10 mouse cellular contexts compared by ENCODE assay signal in the genomic region with DNA sequence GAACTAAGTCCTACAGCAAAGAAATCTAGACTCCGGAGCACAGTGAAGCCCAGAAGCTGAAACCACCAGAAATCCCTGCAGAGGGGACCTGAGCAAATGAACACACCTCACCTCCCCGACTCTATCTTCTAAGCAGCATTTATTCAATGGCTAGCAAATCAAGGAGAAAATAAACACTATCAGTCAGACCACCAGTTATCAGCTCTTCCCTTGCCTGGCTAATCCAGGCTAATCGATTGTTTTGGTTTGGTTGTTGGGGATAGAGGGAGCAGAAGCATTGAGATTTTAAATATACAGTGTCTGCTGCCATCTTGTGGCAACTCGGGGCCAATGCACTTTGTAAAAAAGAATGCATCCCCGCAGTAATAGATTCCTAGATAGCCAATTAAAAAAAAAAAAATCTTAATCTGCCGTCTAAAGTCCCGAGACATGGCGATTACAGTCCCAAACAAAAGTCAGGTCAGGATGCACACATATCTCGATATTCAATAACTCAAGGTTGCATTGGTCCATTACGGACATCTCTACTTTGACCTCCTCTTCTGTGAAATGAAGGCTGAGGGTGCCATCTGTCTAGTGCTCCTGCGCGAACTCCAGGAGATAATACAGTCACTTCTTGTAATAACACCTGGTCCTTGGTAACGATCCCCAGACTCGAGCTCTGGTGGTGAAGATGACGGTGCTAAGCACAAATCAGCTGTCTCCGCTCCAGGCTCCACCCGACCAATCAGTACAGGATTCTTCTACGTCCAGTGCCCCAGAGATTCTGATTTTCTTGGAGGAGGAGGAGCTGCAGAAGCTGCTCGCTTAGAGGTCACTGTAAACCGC. TPM values are rescaled to one million over a fixed set of nuclear protein-coding genes. Genes with fewer than 3 reads are reported as not detected.
DNase-seq lines count a peak whose midpoint lies in the region; ATAC-seq and TF ChIP-seq lines count a peak whose summit lies in the region.
"Had no signal": no experiment of that assay in that cellular context is flagged by ENCODE, and none has a peak within 500 bp of the region (broad histone marks: within the 10 kb centered on the region; RNA-seq: fewer than 3 reads in every experiment).

No protein-coding gene starts in this region.

- no peaks in the 10 kb centered on the region for H3K36me3 ChIP-seq in liver, adult 2 months (ENCODE audit: control insufficient read depth, insufficient read depth, low read length)
- no peaks in the 10 kb centered on the region for H3K36me3 ChIP-seq in liver, embryonic 11.5 days (ENCODE audit: control insufficient read depth, insufficient read depth, low read length)
- H3K36me3 ChIP-seq in hindbrain, embryonic 13.5 days, result no peaks in the 10 kb centered on the region
- no peaks in the 10 kb centered on the region for H3K36me3 ChIP-seq in neural tube, embryonic 13.5 days
- H3K36me3 ChIP-seq: lung, embryonic 15.5 days had no signal

- WGBS in liver, adult 2 months, result 41% methylated on average over 20 of the region's 20 CpGs
- 47% methylated on average over 20 of the region's 20 CpGs for WGBS in liver, embryonic 11.5 days
- 44% methylated on average over 20 of the region's 20 CpGs for WGBS in hindbrain, embryonic 13.5 days
- 44% methylated on average over 20 of the region's 20 CpGs for WGBS in neural tube, embryonic 13.5 days

- no peak for TF ChIP-seq POLR2A in liver, adult 2 months (IDR thresholded peaks at IDR 0.05; ENCODE audit: extremely low read depth, insufficient read depth, low read length)
- no peak for TF ChIP-seq POLR2A in cortical plate, adult 2 months (IDR thresholded peaks at IDR 0.05; ENCODE audit: extremely low read depth, insufficient read depth, low read length)

- no peak; the same call in 1 of the 2 replicates for ATAC-seq in liver, embryonic 11.5 days (replicated peaks; ENCODE audit: low FRiP score)
- peak; percentile 72 for ATAC-seq in hindbrain, embryonic 13.5 days (ENCODE audit: low FRiP score)
- peak; percentile 63; the same call in 1 of the 2 replicates for ATAC-seq in neural tube, embryonic 13.5 days (ENCODE audit: low read depth)

- TF ChIP-seq CTCF in liver, adult 2 months (IDR thresholded peaks at IDR 0.05; ENCODE audit: low read depth, low read length), result peak; percentile 31
- peak; percentile 65; the same call in 1 of the 2 replicates for TF ChIP-seq CTCF in cortical plate, adult 2 months (IDR thresholded peaks at IDR 0.05; ENCODE audit: extremely low read depth, insufficient read depth, low read length)

- H3K79me2 ChIP-seq in liver, adult 2 months (ENCODE audit: control insufficient read depth, insufficient read depth, low read length), result no peaks in the 10 kb centered on the region

- no peak overlapping the region for H3K9ac ChIP-seq in liver, adult 2 months (ENCODE audit: low read depth, low read length)
- H3K9ac ChIP-seq in liver, embryonic 11.5 days (ENCODE audit: low read depth, low read length), result no peak overlapping the region
- H3K9ac ChIP-seq in hindbrain, embryonic 13.5 days, result no peak overlapping the region
- H3K9ac ChIP-seq in neural tube, embryonic 13.5 days, result peak overlapping the region; percentile 23; the same call in 1 of the 2 replicates
- H3K9ac ChIP-seq: embryonic facial prominence, embryonic 13.5 days; lung, embryonic 15.5 days had no signal

- no peaks in the 10 kb centered on the region for H3K4me1 ChIP-seq in liver, adult 2 months (ENCODE audit: control insufficient read depth, insufficient read depth, low read length)
- no peaks in the 10 kb centered on the region for H3K4me1 ChIP-seq in liver, embryonic 11.5 days (replicated peaks; ENCODE audit: control insufficient read depth, insufficient read depth, low read length)
- H3K4me1 ChIP-seq in cortical plate, adult 2 months (ENCODE audit: control insufficient read depth, insufficient read depth, low read length), result no peaks in the 10 kb centered on the region; the same call in 1 of the 2 replicates
- no peaks in the 10 kb centered on the region for H3K4me1 ChIP-seq in hindbrain, embryonic 13.5 days (replicated peaks)
- H3K4me1 ChIP-seq in neural tube, embryonic 13.5 days (replicated peaks), result peaks cover 4% of the 10 kb centered on the region; the same call in 1 of the 2 replicates
- H3K4me1 ChIP-seq: lung, embryonic 15.5 days had no signal

- H3K4me3 ChIP-seq in liver, adult 2 months (ENCODE audit: insufficient read depth, low read depth, low read length), result no peak overlapping the region
- H3K4me3 ChIP-seq in liver, embryonic 11.5 days (ENCODE audit: low read depth, low read length), result no peak overlapping the region
- peak overlapping the region; percentile 20 for H3K4me3 ChIP-seq in cortical plate, adult 2 months (ENCODE audit: insufficient read depth, low read length)
- H3K4me3 ChIP-seq in hindbrain, embryonic 13.5 days, result peak overlapping the region; percentile 22
- peak overlapping the region; percentile 17 for H3K4me3 ChIP-seq in neural tube, embryonic 13.5 days
- H3K4me3 ChIP-seq: embryonic facial prominence, embryonic 13.5 days; lung, embryonic 15.5 days had no signal

- H3K27me3 ChIP-seq in liver, adult 2 months (ENCODE audit: control insufficient read depth, insufficient read depth, low read length), result no peaks in the 10 kb centered on the region
- H3K27me3 ChIP-seq in liver, embryonic 11.5 days (replicated peaks; ENCODE audit: control insufficient read depth, insufficient read depth, low read length), result no peaks in the 10 kb centered on the region
- no peaks in the 10 kb centered on the region for H3K27me3 ChIP-seq in hindbrain, embryonic 13.5 days
- no peaks in the 10 kb centered on the region for H3K27me3 ChIP-seq in neural tube, embryonic 13.5 days
- H3K27me3 ChIP-seq: embryonic facial prominence, embryonic 13.5 days; lung, embryonic 15.5 days had no signal

- DNase-seq in liver, adult 2 months (ENCODE audit: extremely low read depth, low read depth, low spot score), result peak; percentile 30
- no peak for DNase-seq in liver, embryonic 11.5 days (ENCODE audit: low spot score)
- DNase-seq in R1 (ENCODE audit: low read depth, low spot score), result peak; percentile 69
- DNase-seq in left cerebral cortex, postnatal 36 days (ENCODE audit: low spot score in 2 of 2), result peak; percentile 52 to 60
- no peak for DNase-seq in spleen, postnatal 36 days (ENCODE audit: low spot score in 2 of 2)

- no peak overlapping the region for H3K4me2 ChIP-seq in liver, embryonic 11.5 days
- H3K4me2 ChIP-seq in hindbrain, embryonic 13.5 days, result peak overlapping the region; percentile 40
- peak overlapping the region; percentile 43 for H3K4me2 ChIP-seq in neural tube, embryonic 13.5 days
- H3K4me2 ChIP-seq: embryonic facial prominence, embryonic 13.5 days; lung, embryonic 15.5 days had no signal

- no peaks in the 10 kb centered on the region for H3K9me3 ChIP-seq in liver, embryonic 11.5 days (ENCODE audit: control insufficient read depth, low read length)
- no peaks in the 10 kb centered on the region for H3K9me3 ChIP-seq in hindbrain, embryonic 13.5 days
- H3K9me3 ChIP-seq in neural tube, embryonic 13.5 days, result no peaks in the 10 kb centered on the region
- H3K9me3 ChIP-seq: embryonic facial prominence, embryonic 13.5 days; lung, embryonic 15.5 days had no signal

- intact Hi-C loops in left cerebral cortex, postnatal 36 days (cut with DNase I), result loop anchor here (5.0 kb wide), 2 partner anchors 107 to 1067 kb away; no protein-coding TSS in a partner anchor

- no peak overlapping the region for H3K27ac ChIP-seq in liver, adult 2 months (replicated peaks; ENCODE audit: insufficient read depth, low read depth, low read length)
- H3K27ac ChIP-seq in liver, embryonic 11.5 days (ENCODE audit: low read depth, low read length), result no peak overlapping the region
- H3K27ac ChIP-seq in cortical plate, adult 2 months (ENCODE audit: insufficient read depth, low read length), result no peak overlapping the region
- no peak overlapping the region for H3K27ac ChIP-seq in hindbrain, embryonic 13.5 days
- no peak overlapping the region for H3K27ac ChIP-seq in neural tube, embryonic 13.5 days (replicated peaks)
- H3K27ac ChIP-seq: embryonic facial prominence, embryonic 13.5 days; lung, embryonic 15.5 days had no signal

RNA-seq across cellular contexts. Expression of a gene that starts 27.1 kb away (rescaled TPM):
- not detected in 2 replicates for total RNA-seq in liver, adult 2 months (2014; rRNA removed)
- polyA plus RNA-seq in liver, adult 2 months (2012; rRNA removed), result not detected in 2 replicates
- not detected in 2 replicates for polyA plus RNA-seq in liver, embryonic 11.5 days (2014; fragmentation: Nextera tagmentation; extraction: Ambion mirVana)
- polyA plus RNA-seq in cortical plate, adult 2 months (2012; rRNA removed), result not detected in 2 replicates
- not detected in 2 replicates for polyA plus RNA-seq in hindbrain, embryonic 13.5 days (2015; fragmentation: Nextera tagmentation; extraction: Ambion mirVana)
- total RNA-seq in left cerebral cortex, postnatal 36 days (2021), result not detected
- not detected in 2 replicates for polyA plus RNA-seq in neural tube, embryonic 13.5 days (2015; fragmentation: Nextera tagmentation; extraction: Ambion mirVana)
- polyA plus RNA-seq: embryonic facial prominence, embryonic 13.5 days; lung, embryonic 15.5 days had no signal

Comparison
In these comparisons a context has a peak if more than half of its experiments do, and no peak if none do; other contexts are left out.
1. DNase-seq: peak in liver, adult 2 months (single experiment), R1 (single experiment) and left cerebral cortex, postnatal 36 days (2 of 2); none in liver, embryonic 11.5 days (single experiment) and spleen, postnatal 36 days (0 of 2).
2. H3K4me3 ChIP-seq: peak in cortical plate, adult 2 months (single experiment), hindbrain, embryonic 13.5 days (single experiment) and neural tube, embryonic 13.5 days (single experiment); none in liver, adult 2 months (single experiment) and liver, embryonic 11.5 days (single experiment).